Mouse (Mus musculus) myocyte (in vitro differentiated cells): Measurements from ENCODE around the gene Eml2.

Experiments used
- E2F4 ChIP-seq: IDR thresholded peaks from one replicate; pipeline ENCODE4 v1.6.1; 2011; ENCODE audit warnings: mild to moderate bottlenecking, control low read depth, moderate library complexity; ENCODE audit not compliant: insufficient read depth
- POLR2AphosphoS2 ChIP-seq: IDR thresholded peaks from one replicate; pipeline ENCODE4 v1.6.1; 2011; ENCODE audit warnings: low read depth, control low read depth; ENCODE audit not compliant: insufficient read length
- TCF3 ChIP-seq: IDR thresholded peaks from one replicate; pipeline ENCODE4 v1.6.1; 2011; ENCODE audit warnings: low read depth, control low read depth; ENCODE audit not compliant: insufficient read length

- TF ChIP-seq TCF3 (no peak), E2F4 (no peak), POLR2AphosphoS2 (no peak)
Observed at GRCm38 (mm10) chr7:19166990-19167389, 9.2 kb upstream of the Eml2 start.
